In genomic region chr13:113917868-113918411, GRCm38 (mm10) we compare ENCODE assay signal across 11 mouse cellular contexts.
DNase-seq lines count a peak whose midpoint lies in the region; ATAC-seq lines count a peak whose summit lies in the region.
"Had no signal": no experiment of that assay in that cellular context is flagged by ENCODE, and none has a peak within 500 bp of the region (broad histone marks: within the 10 kb centered on the region; RNA-seq: fewer than 3 reads in every experiment).

No protein-coding gene starts in this region.

- H3K4me1 ChIP-seq in embryonic facial prominence, embryonic 12.5 days: no peaks in the 10 kb centered on the region; the same call in 1 of the 2 replicates

- H3K4me2 ChIP-seq in embryonic facial prominence, embryonic 12.5 days (replicated peaks): 0 out of 2 replicates have a peak overlapping the region, but pooled peaks have one; percentile 1

- 0 out of 2 replicates have a peak overlapping the region, but pooled peaks have one; percentile 4 for H3K27ac ChIP-seq in embryonic facial prominence, embryonic 12.5 days

- no peak for DNase-seq in cerebellum, adult 9-11 months
- peak; percentile 88 for DNase-seq in Muller cell, postnatal 12 days (ENCODE audit: inconsistent ontology term)
- peak; percentile 73 for DNase-seq in mesoderm, embryonic 11.5 days (ENCODE audit: low read depth, low spot score)
- no peak for DNase-seq in adipocyte (ENCODE audit: low spot score)
- no peak for DNase-seq in adrenal gland, postnatal 36 days
- DNase-seq in frontal cortex, postnatal 14 days (ENCODE audit: low spot score in 2 of 2): no peak
- DNase-seq: kidney, postnatal 10 days; liver, postnatal 0 days; thymus, adult 2 months had no signal

- H3K4me3 ChIP-seq in embryonic facial prominence, embryonic 12.5 days: no peak overlapping the region

- 47% methylated on average over 15 of the region's 15 CpGs for WGBS in embryonic facial prominence, embryonic 12.5 days

- 0 out of 2 replicates have a peak, but pooled peaks have one; percentile 57 for ATAC-seq in cerebellum, adult (ENCODE audit: insufficient number of reproducible peaks, low FRiP score, low TSS enrichment)
- ATAC-seq in embryonic facial prominence, embryonic 12.5 days (ENCODE audit: insufficient number of reproducible peaks, insufficient read depth, low FRiP score, low TSS enrichment): 0 out of 2 replicates have a peak, but pooled peaks have one; percentile 36
- ATAC-seq: liver, postnatal 0 days had no signal

- no peaks in the 10 kb centered on the region for H3K27me3 ChIP-seq in embryonic facial prominence, embryonic 12.5 days

- no peaks in the 10 kb centered on the region for H3K9me3 ChIP-seq in embryonic facial prominence, embryonic 12.5 days

- H3K36me3 ChIP-seq in embryonic facial prominence, embryonic 12.5 days: no peaks in the 10 kb centered on the region

- H3K9ac ChIP-seq in embryonic facial prominence, embryonic 12.5 days: no peak overlapping the region
- H3K9ac ChIP-seq: liver, postnatal 0 days had no signal

Comparison
In these comparisons a context has a peak if more than half of its experiments do, and no peak if none do; other contexts are left out.
1. DNase-seq: peak in Muller cell, postnatal 12 days (single experiment) and mesoderm, embryonic 11.5 days (single experiment); none in cerebellum, adult 9-11 months (single experiment), adipocyte (single experiment), adrenal gland, postnatal 36 days (0 of 2) and frontal cortex, postnatal 14 days (0 of 2).